Mouse (Mus musculus): ENCODE results near the gene Tmem150c. TPM values are rescaled to one million over a fixed set of nuclear protein-coding genes. Genes with fewer than 3 reads are reported as not detected.

Tmem150c gene
- polyA plus RNA-seq, 1 experiment from 2014 or later, result 4.5 TPM

GRCm38 (mm10) chr5:100196854-100197431, 37.3 kb upstream of the Tmem150c start:
- H3K9me3 ChIP-seq (ENCODE audit: control insufficient read depth, low read length), result no peaks in the 10 kb centered on the region
- H3K36me3 ChIP-seq (ENCODE audit: control insufficient read depth, insufficient read depth, low read length), result no peaks in the 10 kb centered on the region
- no peak for DNase-seq (ENCODE audit: low spot score)
- H3K4me2 ChIP-seq (ENCODE audit: low read depth), result no peak overlapping the region
- no peak overlapping the region for H3K4me3 ChIP-seq (ENCODE audit: low read depth, low read length)
- 71% methylated on average over 15 of the region's 15 CpGs for WGBS
- H3K9ac ChIP-seq (ENCODE audit: low read length), result no peak overlapping the region
- no peaks in the 10 kb centered on the region for H3K27me3 ChIP-seq (ENCODE audit: control insufficient read depth, insufficient read depth, low read length)
- ATAC-seq (ENCODE audit: insufficient read depth, low FRiP score, low TSS enrichment), result no peak
- H3K4me1 ChIP-seq (ENCODE audit: control insufficient read depth, insufficient read depth, low read length), result no peaks in the 10 kb centered on the region
- H3K27ac ChIP-seq (ENCODE audit: low read depth, low read length), result no peak overlapping the region

- Histone ChIP-seq H3K9ac (ENCODE audit: low read length) (no peak overlapping the region), H3K27ac (ENCODE audit: low read depth, low read length) (no peak overlapping the region), H3K36me3 (ENCODE audit: control insufficient read depth, insufficient read depth, low read length) (no peaks in the 10 kb centered on the region), H3K9me3 (ENCODE audit: control insufficient read depth, low read length) (no peaks in the 10 kb centered on the region), H3K27me3 (ENCODE audit: control insufficient read depth, insufficient read depth, low read length) (no peaks in the 10 kb centered on the region), H3K4me1 (ENCODE audit: control insufficient read depth, insufficient read depth, low read length) (no peaks in the 10 kb centered on the region), H3K4me2 (ENCODE audit: low read depth) (no peak overlapping the region), H3K4me3 (ENCODE audit: low read depth, low read length) (no peak overlapping the region)
- 75% methylated on average over 9 of the region's 9 CpGs for WGBS
- no peak for ATAC-seq (ENCODE audit: insufficient read depth, low FRiP score, low TSS enrichment)
- DNase-seq (ENCODE audit: low spot score), result no peak
These were observed 36.8 kb upstream of the Tmem150c start for GRCm38 (mm10) chr5:100196397-100196796.

- no peak for ATAC-seq (ENCODE audit: insufficient read depth, low FRiP score, low TSS enrichment)
- Histone ChIP-seq H3K27ac (ENCODE audit: low read depth, low read length) (no peak overlapping the region), H3K9ac (ENCODE audit: low read length) (no peak overlapping the region), H3K36me3 (ENCODE audit: control insufficient read depth, insufficient read depth, low read length) (no peaks in the 10 kb centered on the region), H3K4me1 (ENCODE audit: control insufficient read depth, insufficient read depth, low read length) (no peaks in the 10 kb centered on the region), H3K4me2 (ENCODE audit: low read depth) (no peak overlapping the region), H3K27me3 (ENCODE audit: control insufficient read depth, insufficient read depth, low read length) (no peaks in the 10 kb centered on the region), H3K9me3 (ENCODE audit: control insufficient read depth, low read length) (no peaks in the 10 kb centered on the region), H3K4me3 (ENCODE audit: low read depth, low read length) (no peak overlapping the region)
- WGBS, result 92% methylated on average over 14 of the region's 14 CpGs
- no peak for DNase-seq (ENCODE audit: low spot score)
These were observed 32.0 kb upstream of the Tmem150c start for GRCm38 (mm10) chr5:100191438-100192190.

GRCm38 (mm10) chr5:100187035-100187901, 27.7 kb upstream of the Tmem150c start:
- no peak for DNase-seq (ENCODE audit: low spot score)
- H3K36me3 ChIP-seq (ENCODE audit: control insufficient read depth, insufficient read depth, low read length), result no peaks in the 10 kb centered on the region
- no peaks in the 10 kb centered on the region for H3K27me3 ChIP-seq (ENCODE audit: control insufficient read depth, insufficient read depth, low read length)
- H3K9me3 ChIP-seq (ENCODE audit: control insufficient read depth, low read length), result no peaks in the 10 kb centered on the region
- H3K4me1 ChIP-seq (ENCODE audit: control insufficient read depth, insufficient read depth, low read length), result no peaks in the 10 kb centered on the region
- WGBS, result 86% methylated on average over 3 of the region's 3 CpGs
- H3K4me2 ChIP-seq (ENCODE audit: low read depth), result no peak overlapping the region
- no peak overlapping the region for H3K27ac ChIP-seq (ENCODE audit: low read depth, low read length)
- no peak overlapping the region for H3K9ac ChIP-seq (ENCODE audit: low read length)
- no peak for ATAC-seq (ENCODE audit: insufficient read depth, low FRiP score, low TSS enrichment)
- no peak overlapping the region for H3K4me3 ChIP-seq (ENCODE audit: low read depth, low read length)

GRCm38 (mm10) chr5:100186618-100187017, 27.0 kb upstream of the Tmem150c start:
- no peaks in the 10 kb centered on the region for H3K4me1 ChIP-seq (ENCODE audit: control insufficient read depth, insufficient read depth, low read length)
- WGBS, result 79% methylated on average over 7 of the region's 7 CpGs
- no peaks in the 10 kb centered on the region for H3K36me3 ChIP-seq (ENCODE audit: control insufficient read depth, insufficient read depth, low read length)
- no peaks in the 10 kb centered on the region for H3K27me3 ChIP-seq (ENCODE audit: control insufficient read depth, insufficient read depth, low read length)
- H3K9me3 ChIP-seq (ENCODE audit: control insufficient read depth, low read length), result no peaks in the 10 kb centered on the region
- H3K4me3 ChIP-seq (ENCODE audit: low read depth, low read length), result no peak overlapping the region
- no peak overlapping the region for H3K9ac ChIP-seq (ENCODE audit: low read length)
- DNase-seq (ENCODE audit: low spot score) (no peak), ATAC-seq (ENCODE audit: insufficient read depth, low FRiP score, low TSS enrichment) (no peak)
- no peak overlapping the region for H3K4me2 ChIP-seq (ENCODE audit: low read depth)
- no peak overlapping the region for H3K27ac ChIP-seq (ENCODE audit: low read depth, low read length)

GRCm38 (mm10) chr5:100185895-100186294, 26.3 kb upstream of the Tmem150c start:
- no peaks in the 10 kb centered on the region for H3K27me3 ChIP-seq (ENCODE audit: control insufficient read depth, insufficient read depth, low read length)
- no peak overlapping the region for H3K4me3 ChIP-seq (ENCODE audit: low read depth, low read length)
- H3K36me3 ChIP-seq (ENCODE audit: control insufficient read depth, insufficient read depth, low read length), result no peaks in the 10 kb centered on the region
- ATAC-seq (ENCODE audit: insufficient read depth, low FRiP score, low TSS enrichment), result no peak
- no peak overlapping the region for H3K9ac ChIP-seq (ENCODE audit: low read length)
- H3K4me2 ChIP-seq (ENCODE audit: low read depth), result no peak overlapping the region
- no peaks in the 10 kb centered on the region for H3K9me3 ChIP-seq (ENCODE audit: control insufficient read depth, low read length)
- no peak overlapping the region for H3K27ac ChIP-seq (ENCODE audit: low read depth, low read length)
- no peaks in the 10 kb centered on the region for H3K4me1 ChIP-seq (ENCODE audit: control insufficient read depth, insufficient read depth, low read length)
- DNase-seq (ENCODE audit: low spot score), result no peak
- WGBS, result 31% methylated on average over 7 of the region's 7 CpGs

GRCm38 (mm10) chr5:100181011-100181410, 21.4 kb upstream of the Tmem150c start:
- H3K9ac ChIP-seq (ENCODE audit: low read length), result no peak overlapping the region
- H3K27ac ChIP-seq (ENCODE audit: low read depth, low read length), result no peak overlapping the region
- DNase-seq (ENCODE audit: low spot score), result no peak
- H3K9me3 ChIP-seq (ENCODE audit: control insufficient read depth, low read length), result no peaks in the 10 kb centered on the region
- no peaks in the 10 kb centered on the region for H3K36me3 ChIP-seq (ENCODE audit: control insufficient read depth, insufficient read depth, low read length)
- no peaks in the 10 kb centered on the region for H3K27me3 ChIP-seq (ENCODE audit: control insufficient read depth, insufficient read depth, low read length)
- ATAC-seq (ENCODE audit: insufficient read depth, low FRiP score, low TSS enrichment), result no peak
- WGBS, result 73% methylated on average over 1 of the region's 1 CpGs
- H3K4me1 ChIP-seq (ENCODE audit: control insufficient read depth, insufficient read depth, low read length), result no peaks in the 10 kb centered on the region
- no peak overlapping the region for H3K4me2 ChIP-seq (ENCODE audit: low read depth)
- H3K4me3 ChIP-seq (ENCODE audit: low read depth, low read length), result no peak overlapping the region

- no peaks in the 10 kb centered on the region for H3K36me3 ChIP-seq (ENCODE audit: control insufficient read depth, insufficient read depth, low read length)
- H3K4me2 ChIP-seq (ENCODE audit: low read depth), result no peak overlapping the region
- no peak overlapping the region for H3K27ac ChIP-seq (ENCODE audit: low read depth, low read length)
- DNase-seq (ENCODE audit: low spot score) (no peak), ATAC-seq (ENCODE audit: insufficient read depth, low FRiP score, low TSS enrichment) (no peak)
- H3K9ac ChIP-seq (ENCODE audit: low read length), result no peak overlapping the region
- H3K4me1 ChIP-seq (ENCODE audit: control insufficient read depth, insufficient read depth, low read length), result no peaks in the 10 kb centered on the region
- 71% methylated on average over 2 of the region's 2 CpGs for WGBS
- no peaks in the 10 kb centered on the region for H3K9me3 ChIP-seq (ENCODE audit: control insufficient read depth, low read length)
- no peak overlapping the region for H3K4me3 ChIP-seq (ENCODE audit: low read depth, low read length)
- H3K27me3 ChIP-seq (ENCODE audit: control insufficient read depth, insufficient read depth, low read length), result no peaks in the 10 kb centered on the region
These were observed 19.2 kb upstream of the Tmem150c start for GRCm38 (mm10) chr5:100178781-100179165.

Data from neural tube, embryonic 11.5 days (tissue).